In genomic region chr7:110903226-110903625, GRCm38 (mm10) we compare ENCODE assay signal across 12 mouse cellular contexts. TPM values are rescaled to one million over a fixed set of nuclear protein-coding genes. Genes with fewer than 3 reads are reported as not detected.
DNase-seq lines count a peak whose midpoint lies in the region; ATAC-seq and TF ChIP-seq lines count a peak whose summit lies in the region.
"Had no signal": no experiment of that assay in that cellular context is flagged by ENCODE, and none has a peak within 500 bp of the region (broad histone marks: within the 10 kb centered on the region; RNA-seq: fewer than 3 reads in every experiment).

No protein-coding gene starts in this region.

- peak overlapping the region; percentile 85 for H3K27ac ChIP-seq in heart, embryonic 12.5 days (ENCODE audit: poor library complexity, severe bottlenecking)
- peak overlapping the region; percentile 80 for H3K27ac ChIP-seq in liver, embryonic 13.5 days
- H3K27ac ChIP-seq in forebrain, postnatal 0 days (ENCODE audit: low read depth, low read length): no peak overlapping the region
- no peak overlapping the region for H3K27ac ChIP-seq in midbrain, postnatal 0 days (ENCODE audit: low read depth, low read length)
- H3K27ac ChIP-seq: hindbrain, embryonic 10.5 days; kidney, postnatal 0 days; limb, embryonic 10.5 days; midbrain, embryonic 15.5 days had no signal

- TF ChIP-seq CTCF in forebrain, postnatal 0 days (IDR thresholded peaks at IDR 0.05; ENCODE audit: low read depth): no peak
- no peak for TF ChIP-seq CTCF in midbrain, postnatal 0 days (IDR thresholded peaks at IDR 0.05)

- no peaks in the 10 kb centered on the region for H3K27me3 ChIP-seq in heart, embryonic 12.5 days (replicated peaks)
- no peaks in the 10 kb centered on the region for H3K27me3 ChIP-seq in liver, embryonic 13.5 days
- no peaks in the 10 kb centered on the region for H3K27me3 ChIP-seq in forebrain, postnatal 0 days (ENCODE audit: insufficient read depth, low read length)
- H3K27me3 ChIP-seq in midbrain, postnatal 0 days (ENCODE audit: insufficient read depth, low read length): no peaks in the 10 kb centered on the region
- H3K27me3 ChIP-seq: midbrain, embryonic 15.5 days had no signal

- H3K4me2 ChIP-seq in heart, embryonic 12.5 days: peak overlapping the region; percentile 24; the same call in 1 of the 2 replicates
- peak overlapping the region; percentile 37 for H3K4me2 ChIP-seq in liver, embryonic 13.5 days
- no peak overlapping the region for H3K4me2 ChIP-seq in forebrain, postnatal 0 days (ENCODE audit: low read depth)
- H3K4me2 ChIP-seq in midbrain, postnatal 0 days (ENCODE audit: low read depth, low read length, poor library complexity, severe bottlenecking): no peak overlapping the region
- H3K4me2 ChIP-seq: midbrain, embryonic 15.5 days had no signal

- H3K9me3 ChIP-seq in heart, embryonic 12.5 days (replicated peaks): no peaks in the 10 kb centered on the region
- H3K9me3 ChIP-seq in liver, embryonic 13.5 days (replicated peaks): no peaks in the 10 kb centered on the region
- no peaks in the 10 kb centered on the region for H3K9me3 ChIP-seq in forebrain, postnatal 0 days (ENCODE audit: low read length)
- no peaks in the 10 kb centered on the region for H3K9me3 ChIP-seq in midbrain, postnatal 0 days (ENCODE audit: low read length)
- H3K9me3 ChIP-seq: hindbrain, embryonic 10.5 days; limb, embryonic 10.5 days; midbrain, embryonic 15.5 days had no signal

- peak; percentile 60 for DNase-seq in liver, embryonic 13.5 days
- DNase-seq in lung, postnatal 36 days: peak; percentile 77
- DNase-seq in forebrain, postnatal 0 days: no peak
- DNase-seq in midbrain, postnatal 0 days (ENCODE audit: low spot score): no peak
- no peak for DNase-seq in cerebellum, adult 8-10 months
- DNase-seq: thymus, adult 18-20 months had no signal

- H3K9ac ChIP-seq in heart, embryonic 12.5 days: no peak overlapping the region
- H3K9ac ChIP-seq in liver, embryonic 13.5 days: peak overlapping the region; percentile 51; the same call in 1 of the 2 replicates
- H3K9ac ChIP-seq in forebrain, postnatal 0 days: no peak overlapping the region
- no peak overlapping the region for H3K9ac ChIP-seq in midbrain, postnatal 0 days (replicated peaks; ENCODE audit: low read length, poor library complexity, severe bottlenecking)
- H3K9ac ChIP-seq: midbrain, embryonic 15.5 days had no signal

- peak; percentile 65 for ATAC-seq in erythroid progenitor cell, adult 5-6 weeks (replicated peaks; ENCODE audit: low FRiP score, poor library complexity, severe bottlenecking)
- ATAC-seq in heart, embryonic 12.5 days (ENCODE audit: insufficient number of reproducible peaks, low FRiP score): peak; percentile 86
- ATAC-seq in liver, embryonic 13.5 days (ENCODE audit: low read depth): peak; percentile 96
- ATAC-seq in forebrain, postnatal 0 days: no peak
- ATAC-seq in midbrain, postnatal 0 days (ENCODE audit: low FRiP score): no peak
- ATAC-seq: midbrain, embryonic 15.5 days had no signal

- H3K36me3 ChIP-seq in heart, embryonic 12.5 days: no peaks in the 10 kb centered on the region
- H3K36me3 ChIP-seq in liver, embryonic 13.5 days: no peaks in the 10 kb centered on the region
- no peaks in the 10 kb centered on the region for H3K36me3 ChIP-seq in forebrain, postnatal 0 days (ENCODE audit: insufficient read depth)
- no peaks in the 10 kb centered on the region for H3K36me3 ChIP-seq in midbrain, postnatal 0 days (ENCODE audit: insufficient read depth, low read length)
- H3K36me3 ChIP-seq: hindbrain, embryonic 10.5 days; limb, embryonic 10.5 days; midbrain, embryonic 15.5 days had no signal

- 4% methylated on average over 7 of the region's 7 CpGs for WGBS in heart, embryonic 12.5 days
- 20% methylated on average over 7 of the region's 7 CpGs for WGBS in liver, embryonic 13.5 days (ENCODE audit: insufficient replicate concordance)
- WGBS in forebrain, postnatal 0 days: 87% methylated on average over 7 of the region's 7 CpGs
- WGBS in midbrain, postnatal 0 days: 80% methylated on average over 7 of the region's 7 CpGs

- H3K4me3 ChIP-seq in heart, embryonic 12.5 days: no peak overlapping the region
- H3K4me3 ChIP-seq in liver, embryonic 13.5 days (replicated peaks): no peak overlapping the region
- no peak overlapping the region for H3K4me3 ChIP-seq in forebrain, postnatal 0 days (ENCODE audit: low read depth, low read length)
- H3K4me3 ChIP-seq in midbrain, postnatal 0 days (ENCODE audit: low read depth, low read length): no peak overlapping the region
- H3K4me3 ChIP-seq: hindbrain, embryonic 10.5 days; limb, embryonic 10.5 days; midbrain, embryonic 15.5 days had no signal

- H3K4me1 ChIP-seq in heart, embryonic 12.5 days (replicated peaks): peaks cover 16% of the 10 kb centered on the region
- H3K4me1 ChIP-seq in liver, embryonic 13.5 days (replicated peaks): peaks cover 44% of the 10 kb centered on the region
- H3K4me1 ChIP-seq in forebrain, postnatal 0 days (ENCODE audit: insufficient read depth): no peaks in the 10 kb centered on the region
- no peaks in the 10 kb centered on the region for H3K4me1 ChIP-seq in midbrain, postnatal 0 days (ENCODE audit: insufficient read depth, low read length)
- H3K4me1 ChIP-seq: hindbrain, embryonic 10.5 days; limb, embryonic 10.5 days; midbrain, embryonic 15.5 days had no signal

RNA-seq across cellular contexts. Expression of gene Lyve1, which starts 40.2 kb away (rescaled TPM):
- not detected in 2 replicates for total RNA-seq in erythroid progenitor cell, adult 5-6 weeks (2015; ENCODE audit: low replicate concordance)
- total RNA-seq in erythroid progenitor cell, adult 5-6 weeks (2017; ENCODE audit: low replicate concordance): not detected in 2 replicates
- 3.2 and 3.6 TPM in 2 replicates for polyA plus RNA-seq in heart, embryonic 12.5 days (2016; fragmentation: Nextera tagmentation; extraction: Ambion mirVana)
- 25.4 and 33.7 TPM in 2 replicates for polyA plus RNA-seq in liver, embryonic 13.5 days (2015; fragmentation: Nextera tagmentation; extraction: Ambion mirVana)
- total RNA-seq in forebrain, postnatal 0 days (2014; rRNA removed): 8.4 and 12.3 TPM in 2 replicates
- 5.8 and 6.6 TPM in 2 replicates for polyA plus RNA-seq in forebrain, postnatal 0 days (2015; fragmentation: Nextera tagmentation; extraction: Ambion mirVana)
- total RNA-seq in midbrain, postnatal 0 days (2014; rRNA removed): 9.7 and 12.5 TPM in 2 replicates
- polyA plus RNA-seq in midbrain, postnatal 0 days (2015; fragmentation: Nextera tagmentation; extraction: Ambion mirVana): 5.4 and 7.2 TPM in 2 replicates

RNA-seq across cellular contexts. Expression of gene Rnf141, which starts 59.0 kb away (rescaled TPM):
- 42.2 and 46.1 TPM in 2 replicates for total RNA-seq in erythroid progenitor cell, adult 5-6 weeks (2015; ENCODE audit: low replicate concordance)
- 27.2 and 59.8 TPM in 2 replicates for total RNA-seq in erythroid progenitor cell, adult 5-6 weeks (2017; ENCODE audit: low replicate concordance)
- 35.5 and 37.9 TPM in 2 replicates for polyA plus RNA-seq in heart, embryonic 12.5 days (2016; fragmentation: Nextera tagmentation; extraction: Ambion mirVana)
- polyA plus RNA-seq in liver, embryonic 13.5 days (2015; fragmentation: Nextera tagmentation; extraction: Ambion mirVana): 24.0 and 30.3 TPM in 2 replicates
- total RNA-seq in forebrain, postnatal 0 days (2014; rRNA removed): 81.8 and 98.9 TPM in 2 replicates
- 38.6 and 44.9 TPM in 2 replicates for polyA plus RNA-seq in forebrain, postnatal 0 days (2015; fragmentation: Nextera tagmentation; extraction: Ambion mirVana)
- total RNA-seq in midbrain, postnatal 0 days (2014; rRNA removed): 88.5 and 133 TPM in 2 replicates
- 28.5 and 29.6 TPM in 2 replicates for polyA plus RNA-seq in midbrain, postnatal 0 days (2015; fragmentation: Nextera tagmentation; extraction: Ambion mirVana)

Comparison
In these comparisons a context has a peak if more than half of its experiments do, and no peak if none do; other contexts are left out.
1. ATAC-seq: peak in erythroid progenitor cell, adult 5-6 weeks (single experiment), heart, embryonic 12.5 days (single experiment) and liver, embryonic 13.5 days (single experiment); none in forebrain, postnatal 0 days (single experiment) and midbrain, postnatal 0 days (single experiment).
2. H3K27ac ChIP-seq: peak in heart, embryonic 12.5 days (single experiment) and liver, embryonic 13.5 days (single experiment); none in forebrain, postnatal 0 days (single experiment) and midbrain, postnatal 0 days (single experiment).
3. H3K4me2 ChIP-seq: peak in heart, embryonic 12.5 days (single experiment) and liver, embryonic 13.5 days (single experiment); none in forebrain, postnatal 0 days (single experiment) and midbrain, postnatal 0 days (single experiment).
4. DNase-seq: peak in liver, embryonic 13.5 days (single experiment) and lung, postnatal 36 days (single experiment); none in forebrain, postnatal 0 days (single experiment), midbrain, postnatal 0 days (single experiment) and cerebellum, adult 8-10 months (single experiment).